Comparison of ENCODE assay signal across 8 mouse cellular contexts in the genomic region with DNA sequence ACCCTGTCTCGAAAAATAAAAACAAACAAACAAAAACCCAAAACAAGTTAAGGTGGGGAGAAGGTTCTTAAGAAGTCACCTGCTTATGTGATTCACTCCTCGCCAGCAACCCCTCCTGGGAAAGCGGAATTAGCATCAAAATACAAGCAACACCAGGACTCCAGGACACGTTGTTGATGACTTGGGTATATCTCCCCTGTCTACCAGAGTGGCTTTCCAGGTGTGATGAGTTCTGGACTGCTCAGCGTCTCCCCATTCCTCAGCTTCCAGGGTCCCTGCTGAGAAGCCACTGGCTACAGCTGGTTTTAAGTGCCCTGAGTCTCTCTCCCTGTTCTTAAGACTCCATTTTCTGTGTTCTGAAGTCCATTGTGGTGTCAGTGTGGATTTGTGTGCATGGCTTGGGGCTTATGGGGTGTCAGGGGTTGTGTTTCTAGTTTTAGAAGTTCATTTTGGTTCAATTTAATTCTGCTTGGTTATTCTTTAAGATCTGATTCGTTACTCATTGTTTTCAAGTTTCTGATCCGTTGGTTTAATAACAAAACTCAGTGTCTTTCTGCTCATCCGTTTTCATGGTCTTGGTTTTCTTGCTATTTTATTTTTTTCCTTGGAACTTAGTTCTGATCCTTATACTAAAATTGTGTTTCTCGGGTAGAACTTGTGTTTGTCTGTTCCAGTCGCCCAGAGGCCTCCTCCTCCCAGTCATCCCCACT. TPM values are rescaled to one million over a fixed set of nuclear protein-coding genes. Genes with fewer than 3 reads are reported as not detected.
DNase-seq lines count a peak whose midpoint lies in the region; ATAC-seq lines count a peak whose summit lies in the region.

No protein-coding gene starts in this region.

- peak overlapping the region; percentile 87 for H3K27ac ChIP-seq in embryonic facial prominence, embryonic 14.5 days (replicated peaks; ENCODE audit: low read depth, low read length)
- peak overlapping the region; percentile 93 for H3K27ac ChIP-seq in kidney, embryonic 15.5 days
- H3K27ac ChIP-seq in neural tube, embryonic 12.5 days: no peak overlapping the region

- H3K4me1 ChIP-seq in embryonic facial prominence, embryonic 14.5 days (ENCODE audit: control insufficient read depth, insufficient read depth, low read length): peaks cover 19% of the 10 kb centered on the region
- H3K4me1 ChIP-seq in kidney, embryonic 15.5 days: peaks cover 32% of the 10 kb centered on the region
- H3K4me1 ChIP-seq in neural tube, embryonic 12.5 days: peaks cover 21% of the 10 kb centered on the region

- no peaks in the 10 kb centered on the region for H3K36me3 ChIP-seq in embryonic facial prominence, embryonic 14.5 days (ENCODE audit: control insufficient read depth, insufficient read depth, low read length)
- H3K36me3 ChIP-seq in kidney, embryonic 15.5 days: peaks cover 1% of the 10 kb centered on the region; the same call in 1 of the 2 replicates
- H3K36me3 ChIP-seq in neural tube, embryonic 12.5 days: no peaks in the 10 kb centered on the region

- H3K27me3 ChIP-seq in embryonic facial prominence, embryonic 14.5 days (replicated peaks; ENCODE audit: control insufficient read depth, insufficient read depth, low read length): no peaks in the 10 kb centered on the region
- no peaks in the 10 kb centered on the region for H3K27me3 ChIP-seq in kidney, embryonic 15.5 days
- no peaks in the 10 kb centered on the region for H3K27me3 ChIP-seq in neural tube, embryonic 12.5 days (replicated peaks)

- WGBS in embryonic facial prominence, embryonic 14.5 days: 61% methylated on average over 10 of the region's 10 CpGs
- WGBS in kidney, embryonic 15.5 days: 61% methylated on average over 10 of the region's 10 CpGs
- 63% methylated on average over 10 of the region's 10 CpGs for WGBS in neural tube, embryonic 12.5 days

- no peak for ATAC-seq in embryonic facial prominence, embryonic 14.5 days (ENCODE audit: low read depth)
- no peak for ATAC-seq in kidney, embryonic 15.5 days (replicated peaks; ENCODE audit: low FRiP score)
- no peak for ATAC-seq in neural tube, embryonic 12.5 days (ENCODE audit: low FRiP score, low read depth)
- no peak for ATAC-seq in erythroid progenitor cell, adult 5-6 weeks (replicated peaks; ENCODE audit: low FRiP score, poor library complexity, severe bottlenecking)

- peak; percentile 17 for DNase-seq in kidney, adult 18-20 months
- DNase-seq in kidney, postnatal 10 days: no peak
- DNase-seq in embryonic facial prominence, embryonic 14.5 days (ENCODE audit: low spot score): no peak
- no peak for DNase-seq in embryo, embryonic 10.5 days (ENCODE audit: low spot score)
- DNase-seq in gastrocnemius, postnatal 25 days: no peak

- H3K4me3 ChIP-seq in embryonic facial prominence, embryonic 14.5 days (ENCODE audit: low read depth, low read length): peak overlapping the region; percentile 33
- peak overlapping the region; percentile 29 for H3K4me3 ChIP-seq in kidney, embryonic 15.5 days (replicated peaks)
- H3K4me3 ChIP-seq in neural tube, embryonic 12.5 days: no peak overlapping the region

- peak overlapping the region; percentile 72 for H3K4me2 ChIP-seq in embryonic facial prominence, embryonic 14.5 days (ENCODE audit: low read depth, low read length)
- peak overlapping the region; percentile 57 for H3K4me2 ChIP-seq in kidney, embryonic 15.5 days
- H3K4me2 ChIP-seq in neural tube, embryonic 12.5 days (replicated peaks): peak overlapping the region; percentile 61

- H3K9ac ChIP-seq in embryonic facial prominence, embryonic 14.5 days (ENCODE audit: low read depth, low read length): peak overlapping the region; percentile 65
- H3K9ac ChIP-seq in kidney, embryonic 15.5 days: peak overlapping the region; percentile 27
- H3K9ac ChIP-seq in neural tube, embryonic 12.5 days: peak overlapping the region; percentile 47; the same call in 1 of the 2 replicates

- no peaks in the 10 kb centered on the region for H3K9me3 ChIP-seq in embryonic facial prominence, embryonic 14.5 days (ENCODE audit: control insufficient read depth, low read length)
- no peaks in the 10 kb centered on the region for H3K9me3 ChIP-seq in kidney, embryonic 15.5 days (replicated peaks)
- H3K9me3 ChIP-seq in neural tube, embryonic 12.5 days: no peaks in the 10 kb centered on the region

RNA-seq across cellular contexts. Expression of gene Snx9, which starts 7.7 kb away (rescaled TPM):
- 37.5 and 40.9 TPM in 2 replicates for polyA plus RNA-seq in embryonic facial prominence, embryonic 14.5 days (2014; fragmentation: Nextera tagmentation; extraction: Ambion mirVana)
- polyA plus RNA-seq in kidney, embryonic 15.5 days (2015; fragmentation: Nextera tagmentation; extraction: Ambion mirVana): 34.8 and 36.4 TPM in 2 replicates
- 16.9 and 18.0 TPM in 2 replicates for polyA plus RNA-seq in neural tube, embryonic 12.5 days (2016; fragmentation: Nextera tagmentation; extraction: Ambion mirVana)
- 11.3 and 18.7 TPM in 2 replicates for total RNA-seq in erythroid progenitor cell, adult 5-6 weeks (2015; ENCODE audit: low replicate concordance)
- 4.4 and 5.9 TPM in 2 replicates for total RNA-seq in erythroid progenitor cell, adult 5-6 weeks (2017; ENCODE audit: low replicate concordance)
- 10 to 100 TPM; 21.5 to 22.4 TPM for total RNA-seq in gastrocnemius, postnatal 25 days (2021)
